Mouse (Mus musculus): Measurements from ENCODE around the gene Prickle3. TPM values are rescaled to one million over a fixed set of nuclear protein-coding genes. Genes with fewer than 3 reads are reported as not detected.

Gene Prickle3
- polyA plus RNA-seq, 1 experiment = 6.1 TPM

- Histone ChIP-seq H3K4me3 (ENCODE audit: low read depth, low read length) (peak within 1 kb of the TSS; percentile 54), H3K27ac (ENCODE audit: insufficient read depth, low read length) (no peak within 1 kb of the TSS), H3K4me1 (ENCODE audit: control insufficient read depth, insufficient read depth, low read length) (no peaks in the 10 kb centered on the region), H3K9me3 (replicated peaks; ENCODE audit: control insufficient read depth, insufficient read depth, low read length, poor library complexity, severe bottlenecking) (no peaks in the 10 kb centered on the region), H3K27me3 (ENCODE audit: control insufficient read depth, insufficient read depth, low read length, poor library complexity, severe bottlenecking) (no peaks in the 10 kb centered on the region), H3K9ac (ENCODE audit: low read depth, poor library complexity, severe bottlenecking) (no peak within 1 kb of the TSS), H3K36me3 (ENCODE audit: control insufficient read depth, insufficient read depth, low read length, poor library complexity, severe bottlenecking) (no peaks in the 10 kb centered on the region)
- peak; percentile 57; the same call in 1 of the 2 replicates for TF ChIP-seq EP300 (IDR thresholded peaks at IDR 0.05; ENCODE audit: insufficient read depth, low read depth, low read length)
- TF ChIP-seq POLR2A (IDR thresholded peaks at IDR 0.05; ENCODE audit: insufficient read depth, low read length) = no peak
Measured at GRCm38 (mm10) chrX:7638401-7639091, 18.5 kb upstream of the Prickle3 start, which contains the start of gene Syp. TSS of gene Syp (plus strand) at chrX:7638471.

GRCm38 (mm10) chrX:7639536-7640325, 17.3 kb upstream of the Prickle3 start:
- Histone ChIP-seq H3K27me3 (ENCODE audit: control insufficient read depth, insufficient read depth, low read length, poor library complexity, severe bottlenecking) (no peaks in the 10 kb centered on the region), H3K27ac (ENCODE audit: insufficient read depth, low read length) (no peak overlapping the region), H3K4me3 (ENCODE audit: low read depth, low read length) (0 out of 2 replicates have a peak overlapping the region, but pooled peaks have one; percentile 52), H3K9ac (ENCODE audit: low read depth, poor library complexity, severe bottlenecking) (no peak overlapping the region), H3K9me3 (replicated peaks; ENCODE audit: control insufficient read depth, insufficient read depth, low read length, poor library complexity, severe bottlenecking) (no peaks in the 10 kb centered on the region), H3K4me1 (ENCODE audit: control insufficient read depth, insufficient read depth, low read length) (no peaks in the 10 kb centered on the region), H3K36me3 (ENCODE audit: control insufficient read depth, insufficient read depth, low read length, poor library complexity, severe bottlenecking) (no peaks in the 10 kb centered on the region)
- TF ChIP-seq POLR2A (IDR thresholded peaks at IDR 0.05; ENCODE audit: insufficient read depth, low read length) = no peak
- no peak for TF ChIP-seq EP300 (IDR thresholded peaks at IDR 0.05; ENCODE audit: insufficient read depth, low read depth, low read length)
- no peak for TF ChIP-seq CTCF (IDR thresholded peaks at IDR 0.05; ENCODE audit: low read depth, low read length)

- no peak for TF ChIP-seq POLR2A (IDR thresholded peaks at IDR 0.05; ENCODE audit: insufficient read depth, low read length)
- Histone ChIP-seq H3K9me3 (replicated peaks; ENCODE audit: control insufficient read depth, insufficient read depth, low read length, poor library complexity, severe bottlenecking) (no peaks in the 10 kb centered on the region), H3K9ac (ENCODE audit: low read depth, poor library complexity, severe bottlenecking) (no peak overlapping the region), H3K4me1 (ENCODE audit: control insufficient read depth, insufficient read depth, low read length) (no peaks in the 10 kb centered on the region), H3K27me3 (ENCODE audit: control insufficient read depth, insufficient read depth, low read length, poor library complexity, severe bottlenecking) (no peaks in the 10 kb centered on the region), H3K36me3 (ENCODE audit: control insufficient read depth, insufficient read depth, low read length, poor library complexity, severe bottlenecking) (no peaks in the 10 kb centered on the region), H3K27ac (ENCODE audit: insufficient read depth, low read length) (no peak overlapping the region), H3K4me3 (ENCODE audit: low read depth, low read length) (0 out of 2 replicates have a peak overlapping the region, but pooled peaks have one; percentile 2)
Measured at GRCm38 (mm10) chrX:7640785-7641184, 16.3 kb upstream of the Prickle3 start.

- Histone ChIP-seq H3K9ac (ENCODE audit: low read depth, poor library complexity, severe bottlenecking) (no peak overlapping the region), H3K4me3 (ENCODE audit: low read depth, low read length) (no peak overlapping the region), H3K4me1 (ENCODE audit: control insufficient read depth, insufficient read depth, low read length) (no peaks in the 10 kb centered on the region), H3K27me3 (ENCODE audit: control insufficient read depth, insufficient read depth, low read length, poor library complexity, severe bottlenecking) (no peaks in the 10 kb centered on the region), H3K27ac (ENCODE audit: insufficient read depth, low read length) (no peak overlapping the region), H3K9me3 (replicated peaks; ENCODE audit: control insufficient read depth, insufficient read depth, low read length, poor library complexity, severe bottlenecking) (no peaks in the 10 kb centered on the region), H3K36me3 (ENCODE audit: control insufficient read depth, insufficient read depth, low read length, poor library complexity, severe bottlenecking) (no peaks in the 10 kb centered on the region)
- TF ChIP-seq EP300 (IDR thresholded peaks at IDR 0.05; ENCODE audit: insufficient read depth, low read depth, low read length) (no peak), POLR2A (IDR thresholded peaks at IDR 0.05; ENCODE audit: insufficient read depth, low read length) (no peak), CTCF (IDR thresholded peaks at IDR 0.05; ENCODE audit: low read depth, low read length) (no peak)
Measured at GRCm38 (mm10) chrX:7645349-7645748, 11.7 kb upstream of the Prickle3 start.

GRCm38 (mm10) chrX:7648671-7649304, 8.3 kb upstream of the Prickle3 start:
- Histone ChIP-seq H3K4me3 (ENCODE audit: low read depth, low read length) (peak overlapping the region; percentile 80), H3K9me3 (replicated peaks; ENCODE audit: control insufficient read depth, insufficient read depth, low read length, poor library complexity, severe bottlenecking) (no peaks in the 10 kb centered on the region), H3K9ac (ENCODE audit: low read depth, poor library complexity, severe bottlenecking) (peak overlapping the region; percentile 71), H3K4me1 (ENCODE audit: control insufficient read depth, insufficient read depth, low read length) (peaks cover 2% of the 10 kb centered on the region), H3K27ac (ENCODE audit: insufficient read depth, low read length) (peak overlapping the region; percentile 68), H3K36me3 (ENCODE audit: control insufficient read depth, insufficient read depth, low read length, poor library complexity, severe bottlenecking) (no peaks in the 10 kb centered on the region), H3K27me3 (ENCODE audit: control insufficient read depth, insufficient read depth, low read length, poor library complexity, severe bottlenecking) (no peaks in the 10 kb centered on the region)
- TF ChIP-seq EP300 (IDR thresholded peaks at IDR 0.05; ENCODE audit: insufficient read depth, low read depth, low read length) (no peak), POLR2A (IDR thresholded peaks at IDR 0.05; ENCODE audit: insufficient read depth, low read length) (no peak), CTCF (IDR thresholded peaks at IDR 0.05; ENCODE audit: low read depth, low read length) (no peak)

Data from ES-Bruce4 (cell line).